Mouse (Mus musculus): ENCODE results near the gene Fam234a. TPM values are rescaled to one million over a fixed set of nuclear protein-coding genes. Genes with fewer than 3 reads are reported as not detected.
"Not testable (repeated sequence)": the region's sequence is repeated elsewhere in the genome, so short reads cannot be mapped to it uniquely, and the experiment has no call there.

Fam234a gene
- total and polyA plus RNA-seq, 3 experiments = 3.6 to 13.3 (median 8.3) TPM

- Histone ChIP-seq H3K4me3 (replicated peaks in 1 of 3; ENCODE audit: low read depth in 2 of 3, low read length in 2 of 3, poor library complexity in 1 of 3) (no peak overlapping the region), H3K9me3 (replicated peaks; ENCODE audit: low read length) (no peaks in the 10 kb centered on the region), H3K4me1 (ENCODE audit: control insufficient read depth in 1 of 2, insufficient read depth in 2 of 2) (peaks cover 0 to 17% of the 10 kb centered on the region in 2 experiments; a peak in 2 of 4 replicates), H3K36me3 (replicated peaks in 1 of 2; ENCODE audit: control insufficient read depth in 1 of 2, insufficient read depth in 1 of 2, low read length in 1 of 2) (peaks cover 47 to 80% of the 10 kb centered on the region in 2 experiments), H3K9ac (ENCODE audit: insufficient read depth, low read depth) (no peak overlapping the region), H3K27ac (ENCODE audit: insufficient read depth, low read depth) (no peak overlapping the region), H3K4me2 (ENCODE audit: insufficient read depth, low read depth, poor library complexity, severe bottlenecking) (no peak overlapping the region), H3K79me2 (replicated peaks; ENCODE audit: control insufficient read depth, extremely low read depth, insufficient read depth, poor library complexity, severe bottlenecking) (peaks cover 7% of the 10 kb centered on the region), H3K27me3 (replicated peaks) (no peaks in the 10 kb centered on the region)
- in situ Hi-C loops (cut with MboI; ENCODE audit: low pct_ligation_motif_present, low pct_unique_long_range_greater_than_20kb, low sequenced_read_pairs) (loop anchor here (25.0 kb wide), 1 partner anchor 361 kb away; no protein-coding TSS in a partner anchor), dilution Hi-C loops (cut with MboI; ENCODE audit: extremely low pct_ligation_motif_present, extremely low pct_unique_long_range_greater_than_20kb, low sequenced_read_pairs) (no loop called here)
- DNase-seq (ENCODE audit: extremely low read depth) = no peak
- no peak for TF ChIP-seq NRF1 (IDR thresholded peaks at IDR 0.05; ENCODE audit: low read depth, low read length)
- no peak for TF ChIP-seq ZNF384 (IDR thresholded peaks at IDR 0.05; ENCODE audit: low read depth, low read length)
- TF ChIP-seq CHD1 (IDR thresholded peaks at IDR 0.05; ENCODE audit: low read depth, low read length) = no peak
Measured at GRCm38 (mm10) chr17:26275933-26276332, 31.9 kb upstream of the Fam234a start.

GRCm38 (mm10) chr17:26272586-26272985 lies 28.5 kb upstream of the Fam234a start:
- in situ Hi-C loops (cut with MboI; ENCODE audit: low pct_ligation_motif_present, low pct_unique_long_range_greater_than_20kb, low sequenced_read_pairs) = no loop called here
- dilution Hi-C loops (cut with MboI; ENCODE audit: extremely low pct_ligation_motif_present, extremely low pct_unique_long_range_greater_than_20kb, low sequenced_read_pairs) = no loop called here
- Histone ChIP-seq H3K4me3 (replicated peaks in 1 of 3; ENCODE audit: low read depth in 2 of 3, low read length in 2 of 3, poor library complexity in 1 of 3) (no peak overlapping the region), H3K36me3 (replicated peaks in 1 of 2; ENCODE audit: control insufficient read depth in 1 of 2, insufficient read depth in 1 of 2, low read length in 1 of 2) (peaks cover 48 to 75% of the 10 kb centered on the region in 2 experiments), H3K9me3 (replicated peaks; ENCODE audit: low read length) (no peaks in the 10 kb centered on the region), H3K4me1 (ENCODE audit: control insufficient read depth in 1 of 2, insufficient read depth in 2 of 2) (peaks cover 0 to 17% of the 10 kb centered on the region in 2 experiments; a peak in 2 of 4 replicates), H3K79me2 (replicated peaks; ENCODE audit: control insufficient read depth, extremely low read depth, insufficient read depth, poor library complexity, severe bottlenecking) (peaks cover 15% of the 10 kb centered on the region), H3K4me2 (ENCODE audit: insufficient read depth, low read depth, poor library complexity, severe bottlenecking) (no peak overlapping the region), H3K9ac (ENCODE audit: insufficient read depth, low read depth) (no peak overlapping the region), H3K27ac (ENCODE audit: insufficient read depth, low read depth) (no peak overlapping the region), H3K27me3 (replicated peaks) (no peaks in the 10 kb centered on the region)
- no peak for DNase-seq (ENCODE audit: extremely low read depth)
- TF ChIP-seq HCFC1 (IDR thresholded peaks at IDR 0.05; ENCODE audit: low read depth, low read length) (no peak), POLR2A (IDR thresholded peaks at IDR 0.05; ENCODE audit: low read depth, low read length) (no peak; the same call in 1 of the 2 replicates), TBP (conservative IDR thresholded peaks at IDR 0.05; ENCODE audit: low read depth, low read length) (no peak), JUND (conservative IDR thresholded peaks at IDR 0.05; ENCODE audit: low read depth, low read length) (no peak), CTCF (conservative IDR thresholded peaks at IDR 0.05 in 1 of 2, IDR thresholded peaks at IDR 0.05 in 1 of 2; ENCODE audit: low read depth in 2 of 2, low read length in 2 of 2) (no peak), ZMIZ1 (IDR thresholded peaks at IDR 0.05; ENCODE audit: low read depth, low read length) (no peak), ETS1 (conservative IDR thresholded peaks at IDR 0.05; ENCODE audit: low read depth, low read length) (no peak), SMC3 (IDR thresholded peaks at IDR 0.05; ENCODE audit: low read depth, low read length) (no peak), KAT2A (IDR thresholded peaks at IDR 0.05; ENCODE audit: insufficient replicate concordance, low read length) (no peak), USF1 (IDR thresholded peaks at IDR 0.05; ENCODE audit: low read depth, low read length) (no peak), EP300 (IDR thresholded peaks at IDR 0.05; ENCODE audit: low read length) (no peak), JUN (IDR thresholded peaks at IDR 0.05; ENCODE audit: insufficient read depth, low read depth, low read length) (no peak), CHD1 (IDR thresholded peaks at IDR 0.05; ENCODE audit: low read depth, low read length) (no peak), RAD21 (IDR thresholded peaks at IDR 0.05; ENCODE audit: low read depth, low read length) (no peak), MAX (IDR thresholded peaks at IDR 0.05; ENCODE audit: low read length) (no peak), TCF12 (IDR thresholded peaks at IDR 0.05; ENCODE audit: low read depth, low read length) (no peak)

GRCm38 (mm10) chr17:26269577-26269976 lies 25.5 kb upstream of the Fam234a start:
- H3K27me3 ChIP-seq (replicated peaks); DNase-seq (ENCODE audit: extremely low read depth); H3K4me2 ChIP-seq (ENCODE audit: insufficient read depth, low read depth, poor library complexity, severe bottlenecking); H3K27ac ChIP-seq (ENCODE audit: insufficient read depth, low read depth); dilution Hi-C loops (cut with MboI; ENCODE audit: extremely low pct_ligation_motif_present, extremely low pct_unique_long_range_greater_than_20kb, low sequenced_read_pairs); H3K9ac ChIP-seq (ENCODE audit: insufficient read depth, low read depth); in situ Hi-C loops (cut with MboI; ENCODE audit: low pct_ligation_motif_present, low pct_unique_long_range_greater_than_20kb, low sequenced_read_pairs); H3K4me1 ChIP-seq (ENCODE audit: control insufficient read depth in 1 of 2, insufficient read depth in 2 of 2); H3K9me3 ChIP-seq (replicated peaks; ENCODE audit: low read length); H3K4me3 ChIP-seq (replicated peaks in 1 of 3; ENCODE audit: low read depth in 2 of 3, low read length in 2 of 3, poor library complexity in 1 of 3): not testable (repeated sequence)
- H3K36me3 ChIP-seq (replicated peaks in 1 of 2; ENCODE audit: control insufficient read depth in 1 of 2, insufficient read depth in 1 of 2, low read length in 1 of 2) = peaks cover 61 to 74% of the 10 kb centered on the region in 2 experiments
- peaks cover 20% of the 10 kb centered on the region; the same call in 1 of the 2 replicates for H3K79me2 ChIP-seq (replicated peaks; ENCODE audit: control insufficient read depth, extremely low read depth, insufficient read depth, poor library complexity, severe bottlenecking)

All from CH12.LX (cell line).